Mouse (Mus musculus): ENCODE measurements at regions not wholly inside any gene's neighbourhood (a gene's known extent, or its start where the extent isn't known, plus 50 kb on each side); places are given as distances from the start of the nearest gene placed in this dataset.
A peak's percentile ranks its signal among the peaks of the same experiment; 100 is the strongest.

DNA sequence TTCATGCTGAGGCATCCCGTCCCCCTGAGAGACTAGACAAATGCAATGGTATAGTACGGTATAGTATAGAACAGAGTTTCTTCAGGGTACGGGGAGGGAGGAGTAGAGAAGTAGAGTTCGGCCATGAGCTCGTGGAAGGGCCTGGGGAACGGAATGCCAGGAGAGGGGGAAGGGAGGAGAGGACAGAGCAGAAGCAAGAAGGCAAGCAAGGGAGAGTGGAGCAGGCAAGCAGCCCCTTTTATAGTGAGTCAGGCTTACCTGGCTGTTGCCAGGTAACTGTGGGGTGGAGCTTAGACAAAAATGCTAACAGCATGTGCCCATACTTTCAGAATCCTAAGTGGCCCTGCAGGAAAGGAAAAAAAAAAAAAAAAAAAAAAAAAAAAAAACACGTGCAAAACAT, 174.7 kb upstream of the Dapk1 start:
- Histone ChIP-seq H3K36me3 (no peaks in the 10 kb centered on the region), H3K9me3 (replicated peaks) (no peaks in the 10 kb centered on the region), H3K4me1 (peaks cover 11% of the 10 kb centered on the region), H3K27me3 (ENCODE audit: low read depth, poor library complexity, severe bottlenecking) (peaks cover 6% of the 10 kb centered on the region; the same call in 1 of the 2 replicates), H3K4me3 (no peak overlapping the region), H3K27ac (replicated peaks) (no peak overlapping the region)
- no peak for DNase-seq (ENCODE audit: low spot score)
- 62% methylated on average over 7 of the region's 7 CpGs for WGBS

DNA sequence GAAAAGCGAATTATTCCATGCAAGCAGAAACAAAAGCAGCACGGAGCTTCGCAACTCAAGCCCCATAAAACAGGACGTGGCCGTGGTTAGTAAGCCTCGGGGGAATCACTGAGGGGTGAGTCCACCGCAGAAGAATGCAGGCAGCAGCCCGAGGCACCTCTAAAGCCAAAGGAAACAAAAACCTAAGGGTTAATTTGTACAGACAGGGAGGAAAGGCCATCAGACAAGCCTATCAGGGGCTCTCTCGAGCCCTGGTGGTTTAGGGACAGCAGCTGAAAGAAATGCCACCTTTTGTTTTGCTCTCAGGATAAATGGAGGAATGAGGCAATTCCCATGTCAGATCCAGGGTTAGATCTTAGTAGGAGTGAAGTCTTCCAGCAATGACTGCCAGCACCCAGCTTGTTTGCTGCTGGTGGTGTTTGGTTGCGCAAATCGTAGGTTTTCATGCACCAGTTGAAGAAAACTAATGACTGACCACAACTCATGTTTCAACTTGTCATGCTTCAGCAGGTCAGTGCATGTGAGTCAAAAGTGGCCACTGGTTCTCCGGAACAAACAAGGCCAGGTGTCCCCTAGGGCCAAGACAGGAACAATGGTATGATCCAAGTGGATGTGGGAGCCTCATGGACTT, 173.9 kb upstream of the Dapk1 start:
- peaks cover 2% of the 10 kb centered on the region; the same call in 1 of the 2 replicates for H3K9me3 ChIP-seq (replicated peaks)
- H3K36me3 ChIP-seq: no peaks in the 10 kb centered on the region
- peaks cover 6% of the 10 kb centered on the region; the same call in 1 of the 2 replicates for H3K27me3 ChIP-seq (ENCODE audit: low read depth, poor library complexity, severe bottlenecking)
- WGBS: 37% methylated on average over 12 of the region's 12 CpGs
- H3K27ac ChIP-seq (replicated peaks): peak overlapping the region; percentile 53; the same call in 1 of the 2 replicates
- H3K4me1 ChIP-seq: peaks cover 11% of the 10 kb centered on the region
- H3K4me3 ChIP-seq: no peak overlapping the region
- peak; percentile 24 for DNase-seq (ENCODE audit: low spot score)

GRCm38 (mm10) chr13:60429148-60429547, 172.6 kb upstream of the Dapk1 start:
- Histone ChIP-seq H3K27ac (replicated peaks) (no peak overlapping the region), H3K4me3 (no peak overlapping the region), H3K36me3 (no peaks in the 10 kb centered on the region), H3K27me3 (ENCODE audit: low read depth, poor library complexity, severe bottlenecking) (peaks cover 6% of the 10 kb centered on the region; the same call in 1 of the 2 replicates), H3K9me3 (replicated peaks) (peaks cover 5% of the 10 kb centered on the region; the same call in 1 of the 2 replicates), H3K4me1 (peaks cover 11% of the 10 kb centered on the region)
- DNase-seq (ENCODE audit: low spot score): no peak
- WGBS: 69% methylated on average over 3 of the region's 3 CpGs

DNA sequence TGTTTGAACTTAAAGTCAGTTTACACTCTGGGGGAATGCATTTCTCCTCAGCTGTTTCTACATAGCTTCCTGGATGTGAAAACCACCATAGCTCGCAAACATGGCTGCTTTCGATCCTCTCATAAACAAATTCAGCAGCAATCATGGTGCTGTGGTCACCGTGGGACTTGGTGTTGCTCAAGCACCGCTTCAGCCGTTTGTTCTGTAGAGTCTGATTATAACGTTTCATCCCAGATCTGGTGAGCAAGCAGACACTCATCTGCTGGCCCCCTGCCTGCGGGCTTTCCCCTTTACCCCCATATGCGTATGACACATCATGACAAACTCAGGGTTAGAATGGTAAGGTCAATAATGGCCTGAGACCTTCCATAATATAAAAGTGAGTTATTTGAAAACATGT, 170.3 kb upstream of the Dapk1 start:
- 92% methylated on average over 8 of the region's 8 CpGs for WGBS
- DNase-seq (ENCODE audit: low spot score): no peak
- no peak overlapping the region for H3K4me3 ChIP-seq
- H3K27me3 ChIP-seq (ENCODE audit: low read depth, poor library complexity, severe bottlenecking): peaks cover 6% of the 10 kb centered on the region; the same call in 1 of the 2 replicates
- no peak overlapping the region for H3K27ac ChIP-seq (replicated peaks)
- no peaks in the 10 kb centered on the region for H3K36me3 ChIP-seq
- peaks cover 13% of the 10 kb centered on the region for H3K4me1 ChIP-seq
- peaks cover 5% of the 10 kb centered on the region; the same call in 1 of the 2 replicates for H3K9me3 ChIP-seq (replicated peaks)

DNA sequence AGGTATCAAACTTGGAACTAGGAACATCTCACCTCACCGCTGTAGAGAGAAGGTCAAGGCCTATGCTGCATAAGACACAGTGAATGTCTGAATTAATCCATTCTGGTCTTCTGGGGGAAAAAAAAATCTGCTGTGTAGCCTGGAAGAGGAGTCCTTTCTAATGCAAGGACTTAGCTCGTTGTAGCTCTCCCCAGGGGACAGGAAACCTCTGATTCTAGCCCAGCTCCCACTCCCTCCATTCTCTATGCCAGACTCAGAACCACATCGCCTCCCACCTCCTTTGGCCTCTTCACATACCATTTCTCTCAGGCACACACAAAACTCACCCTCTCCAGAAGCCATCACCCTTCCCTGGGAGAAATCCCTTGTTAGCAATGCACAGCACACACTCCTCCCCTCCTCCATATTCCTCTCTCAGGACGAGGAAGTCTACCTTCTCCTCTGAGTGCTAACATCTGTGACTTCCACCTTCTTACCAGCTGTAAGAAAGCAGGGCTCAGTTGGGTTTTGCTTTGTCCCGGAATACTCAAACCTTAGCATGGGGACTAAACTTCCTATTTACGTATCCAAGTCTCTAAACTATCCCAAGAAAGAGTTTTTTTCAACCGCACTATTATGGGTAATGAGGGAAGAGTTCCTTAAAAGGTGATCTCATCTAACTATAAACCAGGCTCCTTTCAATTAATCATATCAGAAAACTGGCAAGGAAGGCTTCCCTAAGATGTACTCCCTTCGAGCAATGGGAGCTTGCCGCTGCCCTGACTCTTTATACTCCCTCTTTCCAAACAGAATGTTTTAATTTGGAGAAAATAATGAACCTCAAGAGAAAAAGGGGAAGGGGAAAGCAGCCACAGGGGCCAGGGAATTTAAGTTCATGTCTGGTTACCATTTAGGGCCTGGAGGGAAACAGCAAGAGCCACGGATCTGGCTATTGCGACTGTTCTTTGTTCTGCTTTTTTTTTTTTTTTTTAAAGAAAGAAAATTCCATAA, 167.2 kb upstream of the Dapk1 start:
- 72% methylated on average over 11 of the region's 11 CpGs for WGBS
- DNase-seq (ENCODE audit: low spot score): no peak
- no peaks in the 10 kb centered on the region for H3K36me3 ChIP-seq
- no peaks in the 10 kb centered on the region for H3K27me3 ChIP-seq (ENCODE audit: low read depth, poor library complexity, severe bottlenecking)
- H3K27ac ChIP-seq (replicated peaks): no peak overlapping the region
- H3K4me3 ChIP-seq: no peak overlapping the region
- H3K9me3 ChIP-seq (replicated peaks): peaks cover 5% of the 10 kb centered on the region; the same call in 1 of the 2 replicates
- peaks cover 3% of the 10 kb centered on the region; the same call in 1 of the 2 replicates for H3K4me1 ChIP-seq

GRCm38 (mm10) chr13:60435333-60435732, 166.4 kb upstream of the Dapk1 start:
- Histone ChIP-seq H3K27me3 (ENCODE audit: low read depth, poor library complexity, severe bottlenecking) (no peaks in the 10 kb centered on the region), H3K9me3 (replicated peaks) (peaks cover 5% of the 10 kb centered on the region; the same call in 1 of the 2 replicates), H3K4me3 (no peak overlapping the region), H3K27ac (replicated peaks) (no peak overlapping the region), H3K4me1 (peaks cover 3% of the 10 kb centered on the region; the same call in 1 of the 2 replicates), H3K36me3 (no peaks in the 10 kb centered on the region)
- DNase-seq (ENCODE audit: low spot score): no peak
- 70% methylated on average over 5 of the region's 5 CpGs for WGBS

DNA sequence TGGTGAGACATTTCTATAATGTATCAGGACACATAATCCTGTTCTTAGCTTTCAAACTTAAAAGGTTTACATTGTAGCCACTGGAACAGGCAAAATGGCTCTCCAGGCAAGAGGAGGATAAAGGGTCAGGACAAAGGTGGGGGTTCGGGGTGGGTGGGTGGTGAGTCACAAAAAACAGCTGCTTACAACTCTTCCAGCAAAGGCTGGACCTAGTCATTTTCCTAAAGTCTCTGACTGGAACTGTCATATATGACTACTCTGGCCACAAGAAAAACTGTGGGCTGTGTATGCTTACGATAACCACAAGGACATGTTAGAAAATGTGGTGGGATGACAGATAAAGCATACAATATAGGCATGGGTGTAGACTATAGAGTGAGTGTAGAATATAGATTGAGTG, 163.6 kb upstream of the Dapk1 start:
- WGBS: 88% methylated on average over 2 of the region's 2 CpGs
- Histone ChIP-seq H3K9me3 (replicated peaks) (peaks cover under 1% of the 10 kb centered on the region; the same call in 1 of the 2 replicates), H3K4me1 (peaks cover 6% of the 10 kb centered on the region), H3K36me3 (no peaks in the 10 kb centered on the region), H3K27me3 (ENCODE audit: low read depth, poor library complexity, severe bottlenecking) (no peaks in the 10 kb centered on the region), H3K4me3 (no peak overlapping the region), H3K27ac (replicated peaks) (no peak overlapping the region)
- no peak for DNase-seq (ENCODE audit: low spot score)

DNA sequence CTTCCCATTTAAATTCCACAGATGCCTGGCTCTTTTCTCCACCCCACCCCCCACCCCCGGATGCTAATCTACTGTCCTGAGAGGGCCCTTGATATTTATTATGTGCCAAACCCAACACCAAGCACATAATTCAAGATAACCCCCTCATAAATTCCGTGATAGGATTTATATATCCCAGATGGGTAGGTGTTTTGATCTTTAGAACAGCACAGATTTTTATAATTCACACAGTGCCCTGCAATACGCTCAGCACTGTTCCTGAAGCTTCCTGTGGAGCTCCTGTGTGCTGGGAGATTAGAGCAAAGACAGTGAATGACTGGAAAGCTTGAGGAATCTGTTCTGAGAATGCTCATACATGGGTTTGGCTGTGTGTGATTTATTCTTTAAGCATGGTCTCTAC, 161.2 kb upstream of the Dapk1 start:
- Histone ChIP-seq H3K36me3 (no peaks in the 10 kb centered on the region), H3K4me1 (peaks cover 3% of the 10 kb centered on the region; the same call in 1 of the 2 replicates), H3K27ac (replicated peaks) (no peak overlapping the region), H3K9me3 (replicated peaks) (no peaks in the 10 kb centered on the region), H3K4me3 (no peak overlapping the region), H3K27me3 (ENCODE audit: low read depth, poor library complexity, severe bottlenecking) (no peaks in the 10 kb centered on the region)
- DNase-seq (ENCODE audit: low spot score): no peak
- WGBS: 63% methylated on average over 3 of the region's 3 CpGs

GRCm38 (mm10) chr13:60445164-60445563, 156.6 kb upstream of the Dapk1 start:
- no peak overlapping the region for H3K4me3 ChIP-seq
- H3K36me3 ChIP-seq: no peaks in the 10 kb centered on the region
- H3K27ac ChIP-seq (replicated peaks): no peak overlapping the region
- H3K4me1 ChIP-seq: peaks cover 3% of the 10 kb centered on the region; the same call in 1 of the 2 replicates
- no peak for DNase-seq (ENCODE audit: low spot score)
- no peaks in the 10 kb centered on the region for H3K27me3 ChIP-seq (ENCODE audit: low read depth, poor library complexity, severe bottlenecking)
- WGBS: 89% methylated on average over 5 of the region's 5 CpGs
- no peaks in the 10 kb centered on the region for H3K9me3 ChIP-seq (replicated peaks)

GRCm38 (mm10) chr13:60446926-60447325, 154.8 kb upstream of the Dapk1 start:
- DNase-seq (ENCODE audit: low spot score): no peak
- H3K36me3 ChIP-seq: no peaks in the 10 kb centered on the region
- no peaks in the 10 kb centered on the region for H3K9me3 ChIP-seq (replicated peaks)
- H3K27me3 ChIP-seq (ENCODE audit: low read depth, poor library complexity, severe bottlenecking): no peaks in the 10 kb centered on the region
- 71% methylated on average over 5 of the region's 5 CpGs for WGBS
- H3K27ac ChIP-seq (replicated peaks): no peak overlapping the region
- no peak overlapping the region for H3K4me3 ChIP-seq
- no peaks in the 10 kb centered on the region for H3K4me1 ChIP-seq

GRCm38 (mm10) chr13:60450721-60451506, 150.8 kb upstream of the Dapk1 start:
- H3K27me3 ChIP-seq (ENCODE audit: low read depth, poor library complexity, severe bottlenecking): no peaks in the 10 kb centered on the region
- no peak for DNase-seq (ENCODE audit: low spot score)
- H3K4me1 ChIP-seq: peaks cover 9% of the 10 kb centered on the region
- H3K4me3 ChIP-seq: no peak overlapping the region
- H3K36me3 ChIP-seq: no peaks in the 10 kb centered on the region
- H3K9me3 ChIP-seq (replicated peaks): no peaks in the 10 kb centered on the region
- no peak overlapping the region for H3K27ac ChIP-seq (replicated peaks)
- 85% methylated on average over 10 of the region's 10 CpGs for WGBS

DNA sequence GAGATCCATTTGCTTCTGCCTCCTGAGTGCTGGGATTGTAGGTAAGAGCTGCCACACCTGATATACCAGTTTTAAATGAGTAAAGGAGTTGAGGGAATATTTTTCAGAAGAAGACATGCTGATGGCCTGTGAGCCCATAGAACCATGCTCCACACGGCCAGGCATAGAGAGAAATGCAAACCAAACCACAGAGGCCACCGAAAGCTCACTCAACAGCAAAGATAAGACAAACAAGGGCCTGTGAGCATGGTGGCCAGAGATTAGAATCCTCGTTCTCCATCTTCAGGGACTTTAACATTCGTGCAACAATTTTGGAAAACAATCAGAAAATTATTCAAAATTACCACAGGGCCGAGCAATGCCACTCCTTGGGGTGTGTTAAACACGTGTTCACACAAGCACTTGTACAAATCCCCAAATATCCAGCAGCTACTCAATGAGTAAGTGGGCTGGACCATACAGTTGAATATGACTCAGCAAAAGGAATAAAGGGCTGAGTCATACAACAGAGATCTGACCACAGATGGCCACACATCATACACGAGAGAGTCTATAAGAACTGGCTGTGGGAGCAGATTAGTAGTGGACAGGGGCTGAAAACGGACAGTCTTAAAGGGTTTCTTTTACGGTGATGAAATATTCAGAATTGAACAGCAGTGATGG, 147.8 kb upstream of the Dapk1 start:
- no peak overlapping the region for H3K4me3 ChIP-seq
- H3K36me3 ChIP-seq: no peaks in the 10 kb centered on the region
- no peaks in the 10 kb centered on the region for H3K27me3 ChIP-seq (ENCODE audit: low read depth, poor library complexity, severe bottlenecking)
- no peak overlapping the region for H3K27ac ChIP-seq (replicated peaks)
- H3K9me3 ChIP-seq (replicated peaks): no peaks in the 10 kb centered on the region
- WGBS: 92% methylated on average over 9 of the region's 9 CpGs
- no peak for DNase-seq (ENCODE audit: low spot score)
- H3K4me1 ChIP-seq: peaks cover 9% of the 10 kb centered on the region
